In genomic region chr6:47827462-47827861, GRCm38 (mm10) we compare ENCODE assay signal across 1 mouse cellular context.
TF ChIP-seq lines count a peak whose summit lies in the region.

No protein-coding gene starts in this region.

TF ChIP-seq in CH12.LX, 34 proteins besides CTCF, POLR2A, EP300 and RAD21:
- TF ChIP-seq CHD1 (IDR thresholded peaks at IDR 0.05; ENCODE audit: low read depth, low read length): no peak
- no peak for TF ChIP-seq TBP (conservative IDR thresholded peaks at IDR 0.05; ENCODE audit: low read depth, low read length)
- no peak for TF ChIP-seq JUND (conservative IDR thresholded peaks at IDR 0.05; ENCODE audit: low read depth, low read length)
- TF ChIP-seq ZKSCAN1 (IDR thresholded peaks at IDR 0.05; ENCODE audit: borderline replicate concordance, low read depth, low read length): no peak
- no peak for TF ChIP-seq NELFE (IDR thresholded peaks at IDR 0.05; ENCODE audit: low read depth, low read length)
- no peak for TF ChIP-seq BHLHE40 (IDR thresholded peaks at IDR 0.05; ENCODE audit: low read depth, low read length)
- no peak for TF ChIP-seq CHD2 (IDR thresholded peaks at IDR 0.05; ENCODE audit: low read length)
- no peak for TF ChIP-seq SIN3A (IDR thresholded peaks at IDR 0.05; ENCODE audit: low read length)
